Mouse (Mus musculus): ENCODE measurements at regions not wholly inside any gene's neighbourhood (a gene's known extent, or its start where the extent isn't known, plus 50 kb on each side); places are given as distances from the start of the nearest gene placed in this dataset.
"Not testable (repeated sequence)": the region's sequence is repeated elsewhere in the genome, so short reads cannot be mapped to it uniquely, and the experiment has no call there.

GRCm38 (mm10) chr14:52810275-52811127 is 315.0 kb upstream of the Olfr1507 start:
- not testable (repeated sequence) for TF ChIP-seq CTCF (IDR thresholded peaks at IDR 0.05; ENCODE audit: extremely low read depth, insufficient read depth, insufficient read length, insufficient replicate concordance); POLR2A (IDR thresholded peaks at IDR 0.05; ENCODE audit: low read depth, low read length)

Data from spleen, adult 2 months (tissue).